Mouse (Mus musculus): Measurements from ENCODE around the gene Fbxw4. TPM values are rescaled to one million over a fixed set of nuclear protein-coding genes. Genes with fewer than 3 reads are reported as not detected.
"Not testable (repeated sequence)": the region's sequence is repeated elsewhere in the genome, so short reads cannot be mapped to it uniquely, and the experiment has no call there.

The Fbxw4 gene
- polyA plus RNA-seq, 1 experiment from 2014 or later = 6.7 TPM

DNA sequence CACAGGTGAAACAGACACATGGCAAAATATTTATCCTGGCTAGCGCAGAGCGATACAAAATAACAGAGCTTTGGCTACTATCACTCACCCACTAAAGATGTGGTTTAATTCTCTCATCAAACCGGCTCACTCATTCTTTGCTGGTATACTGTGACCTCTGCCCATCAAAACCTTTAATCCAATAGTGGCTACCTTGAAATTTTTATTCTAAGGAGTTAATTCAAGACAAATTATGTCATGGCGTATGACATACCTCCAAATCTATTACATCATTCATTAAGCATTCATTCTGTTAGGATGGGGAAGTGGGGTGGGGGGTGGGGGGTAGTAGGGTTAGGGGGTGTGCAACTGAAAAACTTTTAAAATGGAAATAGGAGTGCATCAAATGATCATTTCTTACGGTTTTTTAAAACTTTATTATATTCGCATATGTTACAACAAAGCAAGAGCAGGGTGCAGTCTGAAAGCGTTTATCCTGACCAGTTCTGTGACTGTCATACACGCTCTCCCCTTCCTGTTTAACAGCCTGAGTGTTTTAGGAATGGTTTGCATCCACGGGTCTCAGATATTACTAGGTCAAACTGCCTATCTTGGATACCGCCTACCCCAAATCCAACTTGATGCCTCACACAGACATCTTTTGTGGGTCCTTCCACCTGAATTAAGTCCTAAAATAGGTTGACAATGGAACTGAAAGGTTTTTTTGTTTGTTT lies 1.4 kb downstream of the Fbxw4 start:
- Histone ChIP-seq H3K36me3 (ENCODE audit: control insufficient read depth, insufficient read depth, low read length) (no peaks in the 10 kb centered on the region), H3K9me3 (ENCODE audit: control insufficient read depth, low read length) (no peaks in the 10 kb centered on the region), H3K4me2 (ENCODE audit: low read length) (peak overlapping the region; percentile 78), H3K9ac (ENCODE audit: low read depth, low read length) (no peak overlapping the region; the same call in 1 of the 2 replicates), H3K4me3 (ENCODE audit: low read length) (peak overlapping the region; percentile 78), H3K27me3 (replicated peaks; ENCODE audit: control insufficient read depth, insufficient read depth, low read length) (no peaks in the 10 kb centered on the region), H3K27ac (ENCODE audit: low read depth, low read length) (no peak overlapping the region), H3K4me1 (ENCODE audit: control insufficient read depth, insufficient read depth, low read depth, low read length) (peaks cover 20% of the 10 kb centered on the region)
- WGBS = 65% methylated on average over 10 of the region's 10 CpGs
- no peak for ATAC-seq

DNA sequence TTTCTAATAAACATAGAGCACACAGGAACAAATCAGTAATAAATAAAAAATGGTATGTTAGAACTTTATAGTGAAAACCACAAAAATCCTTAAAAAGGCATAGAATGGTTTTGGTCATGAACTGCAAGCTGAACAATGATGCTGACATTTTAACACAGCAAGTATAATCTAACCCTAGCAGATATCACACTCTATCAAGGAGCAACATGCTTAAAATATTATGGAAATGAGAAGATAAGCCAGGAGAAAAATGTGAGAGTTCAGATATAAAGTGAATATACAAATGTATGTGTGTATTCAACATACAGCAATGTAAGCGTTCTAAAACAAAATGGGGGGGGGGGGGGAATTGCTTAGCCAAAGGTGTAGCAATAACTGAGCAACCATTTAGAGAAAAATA lies 2.3 kb downstream of the Fbxw4 start:
- Histone ChIP-seq H3K27ac (ENCODE audit: low read depth, low read length) (no peak overlapping the region), H3K4me2 (ENCODE audit: low read length) (no peak overlapping the region; the same call in 1 of the 2 replicates), H3K27me3 (replicated peaks; ENCODE audit: control insufficient read depth, insufficient read depth, low read length) (no peaks in the 10 kb centered on the region), H3K4me3 (ENCODE audit: low read length) (no peak overlapping the region), H3K36me3 (ENCODE audit: control insufficient read depth, insufficient read depth, low read length) (no peaks in the 10 kb centered on the region), H3K4me1 (ENCODE audit: control insufficient read depth, insufficient read depth, low read depth, low read length) (peaks cover 20% of the 10 kb centered on the region), H3K9me3 (ENCODE audit: control insufficient read depth, low read length) (no peaks in the 10 kb centered on the region), H3K9ac (ENCODE audit: low read depth, low read length) (no peak overlapping the region)
- no peak for ATAC-seq
- 78% methylated on average over 1 of the region's 1 CpGs for WGBS

DNA sequence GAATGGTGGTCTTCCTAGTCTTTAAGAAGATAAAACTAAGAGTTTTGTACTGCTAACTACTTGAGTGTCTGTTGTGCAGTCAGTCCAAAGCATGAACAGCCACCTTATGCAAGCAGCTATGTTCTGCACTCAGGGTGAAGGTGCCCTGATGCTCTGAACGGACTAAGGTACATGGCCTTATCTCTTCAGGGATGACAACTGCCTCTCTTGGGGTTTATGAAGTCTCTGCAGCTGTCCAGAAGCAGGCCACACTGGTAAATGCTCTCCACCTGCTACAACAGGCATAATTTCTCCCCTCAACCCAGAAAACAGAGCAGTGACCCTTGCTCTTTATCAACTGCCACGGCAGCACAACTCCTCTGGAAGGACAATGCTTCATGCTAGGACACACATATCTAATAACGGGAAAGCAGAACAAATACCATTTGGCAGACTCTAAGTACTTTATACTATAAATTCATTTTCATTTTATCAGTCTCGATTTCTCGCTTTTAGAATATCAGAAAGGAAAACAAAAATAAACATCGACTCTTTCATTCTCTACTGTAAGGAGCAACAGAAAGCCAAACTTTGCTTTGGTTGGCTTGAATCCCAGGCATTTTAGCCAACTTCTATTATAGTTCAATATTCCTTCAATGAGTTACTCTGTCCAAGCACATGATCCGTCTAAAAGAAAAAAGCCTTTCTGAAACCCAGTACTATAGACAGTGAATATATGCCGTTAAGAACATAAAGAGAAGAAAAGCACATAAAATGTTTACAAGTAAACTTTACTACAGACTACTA lies 3.1 kb downstream of the Fbxw4 start:
- Histone ChIP-seq H3K9me3 (ENCODE audit: control insufficient read depth, low read length) (no peaks in the 10 kb centered on the region), H3K4me3 (ENCODE audit: low read length) (no peak overlapping the region), H3K9ac (ENCODE audit: low read depth, low read length) (no peak overlapping the region), H3K27me3 (replicated peaks; ENCODE audit: control insufficient read depth, insufficient read depth, low read length) (no peaks in the 10 kb centered on the region), H3K36me3 (ENCODE audit: control insufficient read depth, insufficient read depth, low read length) (no peaks in the 10 kb centered on the region), H3K27ac (ENCODE audit: low read depth, low read length) (no peak overlapping the region), H3K4me1 (ENCODE audit: control insufficient read depth, insufficient read depth, low read depth, low read length) (peaks cover 24% of the 10 kb centered on the region), H3K4me2 (ENCODE audit: low read length) (no peak overlapping the region)
- ATAC-seq = no peak
- WGBS = 60% methylated on average over 8 of the region's 8 CpGs

DNA sequence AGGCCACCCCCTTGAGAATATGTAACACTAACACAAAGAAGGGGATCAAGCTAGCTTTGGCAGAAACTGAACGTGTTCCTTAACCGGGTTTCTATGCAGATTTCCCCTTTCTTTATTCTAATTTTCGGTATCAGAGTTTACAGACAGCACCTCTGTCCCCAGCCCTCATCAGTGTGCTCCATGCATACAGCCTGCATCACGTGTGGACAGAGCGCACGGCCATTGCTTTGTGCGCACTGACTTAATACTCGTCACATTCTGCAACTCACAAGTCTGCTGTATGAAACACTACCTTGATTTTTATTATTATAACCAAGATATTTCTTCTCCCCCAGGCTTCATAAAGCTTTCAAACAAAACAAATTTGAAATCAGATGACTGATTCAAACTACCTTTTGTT lies 4.2 kb downstream of the Fbxw4 start:
- H3K36me3 ChIP-seq (ENCODE audit: control insufficient read depth, insufficient read depth, low read length) = no peaks in the 10 kb centered on the region
- no peak overlapping the region for H3K27ac ChIP-seq (ENCODE audit: low read depth, low read length)
- H3K27me3 ChIP-seq (replicated peaks; ENCODE audit: control insufficient read depth, insufficient read depth, low read length) = no peaks in the 10 kb centered on the region
- no peaks in the 10 kb centered on the region for H3K9me3 ChIP-seq (ENCODE audit: control insufficient read depth, low read length)
- ATAC-seq = no peak
- WGBS = 48% methylated on average over 8 of the region's 8 CpGs
- peaks cover 24% of the 10 kb centered on the region for H3K4me1 ChIP-seq (ENCODE audit: control insufficient read depth, insufficient read depth, low read depth, low read length)
- no peak overlapping the region for H3K4me3 ChIP-seq (ENCODE audit: low read length)
- H3K4me2 ChIP-seq (ENCODE audit: low read length) = peak overlapping the region; percentile 28; the same call in 1 of the 2 replicates
- H3K9ac ChIP-seq (ENCODE audit: low read depth, low read length) = no peak overlapping the region

DNA sequence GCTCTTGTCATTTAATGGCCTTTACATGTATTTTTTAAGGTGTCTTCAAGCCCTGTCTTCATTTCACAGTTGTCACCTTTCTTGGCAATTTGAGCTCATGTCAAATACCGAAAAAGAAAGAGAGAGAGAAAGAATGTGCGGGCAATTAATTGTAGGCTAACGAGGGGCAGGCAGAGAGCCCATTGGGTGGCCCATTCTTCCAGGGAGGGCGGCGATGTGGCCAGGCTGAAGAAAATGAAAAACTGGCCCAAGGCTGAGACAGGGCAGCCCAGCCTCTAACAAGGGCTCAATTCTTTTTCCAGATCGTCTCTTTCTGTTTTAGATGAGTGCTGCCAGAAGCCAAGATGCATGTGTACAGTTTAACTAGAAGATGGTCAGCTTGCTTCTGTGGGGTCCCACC lies 6.1 kb downstream of the Fbxw4 start:
- WGBS = 56% methylated on average over 6 of the region's 6 CpGs
- Histone ChIP-seq H3K4me2 (ENCODE audit: low read length) (no peak overlapping the region), H3K27ac (ENCODE audit: low read depth, low read length) (no peak overlapping the region), H3K9ac (ENCODE audit: low read depth, low read length) (no peak overlapping the region), H3K27me3 (replicated peaks; ENCODE audit: control insufficient read depth, insufficient read depth, low read length) (no peaks in the 10 kb centered on the region), H3K4me1 (ENCODE audit: control insufficient read depth, insufficient read depth, low read depth, low read length) (peaks cover 20% of the 10 kb centered on the region), H3K9me3 (ENCODE audit: control insufficient read depth, low read length) (no peaks in the 10 kb centered on the region), H3K4me3 (ENCODE audit: low read length) (no peak overlapping the region), H3K36me3 (ENCODE audit: control insufficient read depth, insufficient read depth, low read length) (no peaks in the 10 kb centered on the region)
- no peak for ATAC-seq

DNA sequence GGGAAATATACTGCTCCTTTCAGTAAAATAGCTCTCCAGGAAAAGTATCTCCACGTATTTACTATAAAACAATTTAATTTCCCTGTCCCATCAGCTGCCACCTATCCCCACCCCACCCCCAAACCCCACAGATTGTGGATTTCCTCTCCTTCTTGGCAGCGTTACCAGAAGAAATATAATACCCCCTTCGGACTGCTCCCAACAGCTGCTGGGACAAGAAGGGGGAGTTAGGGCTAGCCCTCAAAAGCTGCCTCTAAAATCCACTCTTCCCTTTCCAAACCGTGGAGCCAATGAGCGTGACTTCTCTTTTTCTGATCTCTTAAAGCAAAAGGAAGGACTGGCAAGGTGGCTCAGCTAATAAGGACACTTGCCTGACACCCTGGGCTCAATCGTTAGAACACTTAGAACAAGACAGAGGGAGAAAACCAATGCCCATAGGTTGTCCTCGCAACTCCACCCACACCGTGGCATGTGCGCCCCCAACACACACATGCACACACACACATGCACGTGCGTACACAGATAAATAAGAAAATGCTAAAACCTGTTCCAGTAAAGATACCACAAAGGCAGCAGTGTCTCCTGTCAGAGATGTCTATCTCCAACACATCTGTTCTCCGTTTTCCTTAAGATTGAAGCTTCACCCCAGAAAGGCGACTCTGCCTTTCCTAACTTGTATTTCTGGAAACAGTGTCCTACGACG lies 7.7 kb downstream of the Fbxw4 start:
- H3K9me3 ChIP-seq (ENCODE audit: control insufficient read depth, low read length) = no peaks in the 10 kb centered on the region
- H3K4me1 ChIP-seq (ENCODE audit: control insufficient read depth, insufficient read depth, low read depth, low read length) = peaks cover 10% of the 10 kb centered on the region
- no peak overlapping the region for H3K4me3 ChIP-seq (ENCODE audit: low read length)
- H3K9ac ChIP-seq (ENCODE audit: low read depth, low read length) = no peak overlapping the region
- WGBS = 62% methylated on average over 15 of the region's 15 CpGs
- H3K4me2 ChIP-seq (ENCODE audit: low read length) = no peak overlapping the region
- no peak for ATAC-seq
- no peak overlapping the region for H3K27ac ChIP-seq (ENCODE audit: low read depth, low read length)
- H3K27me3 ChIP-seq (replicated peaks; ENCODE audit: control insufficient read depth, insufficient read depth, low read length) = no peaks in the 10 kb centered on the region
- H3K36me3 ChIP-seq (ENCODE audit: control insufficient read depth, insufficient read depth, low read length) = no peaks in the 10 kb centered on the region

DNA sequence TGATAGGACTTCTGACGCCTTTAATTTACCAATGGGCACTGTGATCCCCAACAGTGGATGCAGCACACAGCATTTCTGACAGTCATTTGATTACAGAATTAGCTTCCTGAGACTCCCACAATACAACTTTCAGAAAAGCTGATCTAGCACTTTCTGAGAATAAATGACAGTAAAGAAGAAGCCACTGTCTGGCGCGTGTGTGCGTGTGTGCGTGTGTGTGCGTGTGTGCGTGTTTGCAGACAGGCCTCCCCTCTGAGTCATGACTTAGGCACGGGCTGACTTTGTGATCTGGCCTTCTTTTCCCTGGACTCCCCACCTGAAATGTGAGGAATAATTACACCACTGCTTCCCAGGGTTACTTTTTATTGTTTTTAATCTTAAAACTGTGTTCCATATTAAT lies 8.6 kb downstream of the Fbxw4 start:
- Histone ChIP-seq H3K4me1 (ENCODE audit: control insufficient read depth, insufficient read depth, low read depth, low read length) (peaks cover 7% of the 10 kb centered on the region), H3K27me3 (replicated peaks; ENCODE audit: control insufficient read depth, insufficient read depth, low read length) (no peaks in the 10 kb centered on the region), H3K36me3 (ENCODE audit: control insufficient read depth, insufficient read depth, low read length) (no peaks in the 10 kb centered on the region), H3K4me2 (ENCODE audit: low read length) (no peak overlapping the region), H3K9me3 (ENCODE audit: control insufficient read depth, low read length) (no peaks in the 10 kb centered on the region), H3K4me3 (ENCODE audit: low read length) (no peak overlapping the region), H3K27ac (ENCODE audit: low read depth, low read length) (no peak overlapping the region), H3K9ac (ENCODE audit: low read depth, low read length) (no peak overlapping the region)
- ATAC-seq = no peak
- 84% methylated on average over 8 of the region's 8 CpGs for WGBS

DNA sequence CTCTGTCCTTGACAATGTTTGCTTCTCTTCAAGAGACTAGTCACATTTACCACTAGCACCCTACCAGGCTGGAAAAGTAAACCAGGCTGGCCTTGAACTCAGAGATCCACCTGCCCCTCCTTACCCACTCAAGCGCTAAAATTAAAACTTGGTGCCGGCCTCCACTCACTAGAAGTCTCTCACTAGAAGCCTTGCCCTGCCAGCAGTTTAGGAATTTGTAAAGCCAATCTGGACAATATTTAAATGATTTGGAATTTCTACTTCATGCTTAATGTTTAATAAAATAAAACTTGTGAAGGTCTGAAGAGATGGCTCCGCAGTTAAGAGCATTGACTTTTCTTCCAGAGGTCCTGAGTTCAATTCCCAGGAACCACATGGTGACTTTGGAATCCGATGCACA lies 10.3 kb downstream of the Fbxw4 start:
- peaks cover 4% of the 10 kb centered on the region; the same call in 1 of the 2 replicates for H3K4me1 ChIP-seq (ENCODE audit: control insufficient read depth, insufficient read depth, low read depth, low read length)
- no peak for ATAC-seq

DNA sequence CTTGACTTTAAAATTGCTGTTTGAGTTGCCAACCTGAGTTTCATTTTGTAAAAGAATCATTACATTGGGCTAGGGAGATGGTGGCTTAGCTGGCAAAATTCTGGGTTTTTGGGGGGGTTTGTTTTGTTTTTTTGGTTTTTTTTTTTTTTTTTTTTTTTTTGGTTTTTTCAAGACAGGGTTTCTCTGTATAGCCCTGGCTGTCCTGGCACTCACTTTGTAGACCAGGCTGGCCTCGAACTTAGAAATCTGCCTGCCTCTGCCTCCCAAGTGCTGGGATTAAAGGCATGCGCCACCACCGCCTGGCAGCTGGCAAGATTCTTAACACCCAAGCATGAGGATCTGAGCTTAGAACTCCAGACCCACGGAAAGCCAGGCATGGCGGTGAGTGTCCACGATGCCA lies 11.6 kb downstream of the Fbxw4 start:
- H3K27ac ChIP-seq (ENCODE audit: low read depth, low read length); H3K4me1 ChIP-seq (ENCODE audit: control insufficient read depth, insufficient read depth, low read depth, low read length); H3K27me3 ChIP-seq (replicated peaks; ENCODE audit: control insufficient read depth, insufficient read depth, low read length); H3K9ac ChIP-seq (ENCODE audit: low read depth, low read length); H3K36me3 ChIP-seq (ENCODE audit: control insufficient read depth, insufficient read depth, low read length); H3K9me3 ChIP-seq (ENCODE audit: control insufficient read depth, low read length); H3K4me2 ChIP-seq (ENCODE audit: low read length); H3K4me3 ChIP-seq (ENCODE audit: low read length): not testable (repeated sequence)
- 0 out of 2 replicates have a peak, but pooled peaks have one; percentile 61 for ATAC-seq
- 96% methylated on average over 6 of the region's 6 CpGs for whole genome bisulfite sequencing

More for the DNA sequence above, 10.3 kb downstream of the Fbxw4 start:
- 88% methylated on average over 4 of the region's 4 CpGs for WGBS
- Histone ChIP-seq H3K9ac (ENCODE audit: low read depth, low read length) (no peak overlapping the region), H3K9me3 (ENCODE audit: control insufficient read depth, low read length) (no peaks in the 10 kb centered on the region), H3K27ac (ENCODE audit: low read depth, low read length) (no peak overlapping the region), H3K36me3 (ENCODE audit: control insufficient read depth, insufficient read depth, low read length) (no peaks in the 10 kb centered on the region), H3K4me2 (ENCODE audit: low read length) (no peak overlapping the region), H3K27me3 (replicated peaks; ENCODE audit: control insufficient read depth, insufficient read depth, low read length) (no peaks in the 10 kb centered on the region), H3K4me3 (ENCODE audit: low read length) (no peak overlapping the region)
